Mouse (Mus musculus) layer of hippocampus, adult 18-20 months (tissue): ENCODE measurements at regions not wholly inside any gene's neighbourhood (a gene's known extent, or its start where the extent isn't known, plus 50 kb on each side); places are given as distances from the start of the nearest gene placed in this dataset.
A peak's percentile ranks its signal among the peaks of the same experiment; 100 is the strongest.

ENCODE experiments used
- DNase-seq, 2 experiments: peaks; one replicate each; pipeline ENCODE4 v3.0.0; 2022; ENCODE audit warnings: low spot score in 2 of 2

- peak in 1 of 2 experiments; percentile 71 for DNase-seq
Measured at GRCm38 (mm10) chr16:29833298-29833697, 230.9 kb upstream of the Hes1 start.

- DNase-seq: no peak
Measured at GRCm38 (mm10) chr16:29833875-29834274, 230.3 kb upstream of the Hes1 start.

- no peak for DNase-seq
Measured at GRCm38 (mm10) chr16:29834669-29835068, 229.5 kb upstream of the Hes1 start.

GRCm38 (mm10) chr16:29837025-29837629, 227.1 kb upstream of the Hes1 start:
- DNase-seq: peak in 1 of 2 experiments; percentile 50

GRCm38 (mm10) chr16:29837874-29838273, 226.3 kb upstream of the Hes1 start:
- DNase-seq: no peak

- DNase-seq: peak; percentile 50 to 71
Measured at GRCm38 (mm10) chr16:29838981-29839661, 225.1 kb upstream of the Hes1 start.

GRCm38 (mm10) chr16:29839662-29840001, 224.6 kb upstream of the Hes1 start:
- DNase-seq: no peak

GRCm38 (mm10) chr16:29840412-29840811, 223.8 kb upstream of the Hes1 start:
- no peak for DNase-seq

- no peak for DNase-seq
Measured at GRCm38 (mm10) chr16:29841132-29841531, 223.1 kb upstream of the Hes1 start.

- no peak for DNase-seq
Measured at GRCm38 (mm10) chr16:29842071-29842470, 222.1 kb upstream of the Hes1 start.

GRCm38 (mm10) chr16:29843490-29843889, 220.7 kb upstream of the Hes1 start:
- DNase-seq: no peak

GRCm38 (mm10) chr16:29844706-29845596, 219.2 kb upstream of the Hes1 start:
- no peak for DNase-seq

- no peak for DNase-seq
Measured at GRCm38 (mm10) chr16:29845597-29845986, 218.6 kb upstream of the Hes1 start.

GRCm38 (mm10) chr16:29847059-29847458, 217.1 kb upstream of the Hes1 start:
- DNase-seq: no peak

- no peak for DNase-seq
Measured at GRCm38 (mm10) chr16:29847734-29848133, 216.4 kb upstream of the Hes1 start.

- no peak for DNase-seq
Measured at GRCm38 (mm10) chr16:29848527-29848926, 215.7 kb upstream of the Hes1 start.

GRCm38 (mm10) chr16:29849511-29849910, 214.7 kb upstream of the Hes1 start:
- DNase-seq: no peak

GRCm38 (mm10) chr16:29850616-29851015, 213.6 kb upstream of the Hes1 start:
- no peak for DNase-seq

GRCm38 (mm10) chr16:29851827-29852226, 212.4 kb upstream of the Hes1 start:
- no peak for DNase-seq

GRCm38 (mm10) chr16:29854805-29855565, 209.2 kb upstream of the Hes1 start:
- DNase-seq: no peak

GRCm38 (mm10) chr16:29856545-29856944, 207.6 kb upstream of the Hes1 start:
- no peak for DNase-seq
